Mouse (Mus musculus): ENCODE data around the gene Fam57b.

Fam57b gene

GRCm38 (mm10) chr7:126825403-126825802 lies 27.9 kb downstream of the Fam57b start:
- POLR2A ChIA-PET: interaction anchor here in 3 of 4 experiments (0.6 to 1.6 kb wide), 9 partner anchors 18 to 60 kb away, joined by 3 to 5 read pairs (median 3); partner anchors contain the start of genes Doc2a (in 1 of the 3), Fam57b (in 1 of the 3) and Taok2 (in 1 of the 3)
- CTCF ChIA-PET: interaction anchor here in 1 of 4 experiments (0.6 kb wide), 1 partner anchor 269 kb away, joined by 15 read pairs; no protein-coding TSS in a partner anchor

- ChIA-PET CTCF (interaction anchor here in 2 of 4 experiments (0.6 kb wide), 2 partner anchors 15 to 268 kb away, joined by 4 to 15 read pairs; no protein-coding TSS in a partner anchor), POLR2A (interaction anchor here in 3 of 4 experiments (0.6 to 1.5 kb wide), 6 partner anchors 17 to 59 kb away, joined by 3 to 4 read pairs (median 3); partner anchors contain the start of genes Fam57b (in 1 of the 3) and Taok2 (in 1 of the 3))
Measured at GRCm38 (mm10) chr7:126825952-126826351, 28.5 kb downstream of the Fam57b start.

GRCm38 (mm10) chr7:126831539-126831938 lies 34.1 kb downstream of the Fam57b start, which contains the start of gene 4930451I11Rik:
Gene 4930451I11Rik, minus strand, starts transcription at chr7:126831639.
- ChIA-PET CTCF (interaction anchor here (0.5 to 2.4 kb wide), 8 partner anchors 10 to 1118 kb away, joined by 3 to 12 read pairs (median 5); no protein-coding TSS in a partner anchor), POLR2A (interaction anchor here in 3 of 4 experiments (0.5 to 2.6 kb wide), 15 partner anchors 9 to 312 kb away, joined by 3 to 11 read pairs (median 7); partner anchors contain the start of genes Doc2a (in 1 of the 3), Hirip3 (in 1 of the 3), Ino80e (in 1 of the 3) and Kctd13 (in 1 of the 3))

GRCm38 (mm10) chr7:126832036-126832598 lies 34.6 kb downstream of the Fam57b start:
- ChIA-PET CTCF (interaction anchor here (0.5 to 2.4 kb wide), 28 partner anchors 10 to 1117 kb away, joined by 3 to 12 read pairs (median 4); partner anchors contain the start of gene Doc2a (in 2 of the 4)), POLR2A (interaction anchor here in 3 of 4 experiments (0.6 to 2.6 kb wide), 35 partner anchors 9 to 357 kb away, joined by 3 to 11 read pairs (median 4); partner anchors contain the start of genes AI467606 (in 1 of the 3), Hirip3 (in 1 of the 3), Ino80e (in 1 of the 3) and Kctd13 (in 1 of the 3))

GRCm38 (mm10) chr7:126833294-126833693 lies 35.8 kb downstream of the Fam57b start:
- ChIA-PET POLR2A (interaction anchor here (0.6 to 2.6 kb wide), 22 partner anchors 8 to 731 kb away, joined by 3 to 11 read pairs (median 4); partner anchors contain the start of genes AI467606 (in 1 of the 4), Hirip3 (in 1 of the 4), Ino80e (in 1 of the 4) and Sh2b1 (in 1 of the 4)), CTCF (interaction anchor here (0.6 to 2.4 kb wide), 15 partner anchors 11 to 530 kb away, joined by 3 to 12 read pairs (median 7); partner anchors contain the start of gene Doc2a (in 2 of the 4))

- ChIA-PET CTCF (no interaction called here), POLR2A (interaction anchor here in 3 of 4 experiments (0.6 to 1.5 kb wide), 5 partner anchors 9 to 251 kb away, joined by 3 to 5 read pairs (median 3); no protein-coding TSS in a partner anchor)
Measured at GRCm38 (mm10) chr7:126843276-126843675, 45.8 kb downstream of the Fam57b start.

GRCm38 (mm10) chr7:126845516-126845915 lies 48.0 kb downstream of the Fam57b start:
- ChIA-PET POLR2A (no interaction called here), CTCF (no interaction called here)

- CTCF ChIA-PET: interaction anchor here in 3 of 4 experiments (0.6 to 1.7 kb wide), 5 partner anchors 11 to 38 kb away, joined by 3 to 8 read pairs (median 4); partner anchors contain the start of genes Hirip3 (in 1 of the 3) and Ino80e (in 1 of the 3)
- POLR2A ChIA-PET: interaction anchor here in 3 of 4 experiments (0.8 to 4.1 kb wide), 13 partner anchors 9 to 80 kb away, joined by 3 to 32 read pairs (median 6); partner anchors contain the start of genes 4930451I11Rik (in 1 of the 3), Hirip3 (in 1 of the 3), Ino80e (in 1 of the 3) and Taok2 (in 1 of the 3)
Measured at GRCm38 (mm10) chr7:126847116-126847420, 49.6 kb downstream of the Fam57b start, which contains the start of gene Doc2a. Gene Doc2a, plus strand, starts transcription at chr7:126847416.

- ChIA-PET POLR2A (interaction anchor here (0.6 to 4.1 kb wide), 30 partner anchors 8 to 278 kb away, joined by 3 to 32 read pairs (median 4); partner anchors contain the start of genes Hirip3 (in 2 of the 4), Ino80e (in 2 of the 4), Taok2 (in 2 of the 4) and 4930451I11Rik (in 1 of the 4)), CTCF (interaction anchor here in 3 of 4 experiments (0.6 to 1.7 kb wide), 7 partner anchors 10 to 310 kb away, joined by 3 to 8 read pairs (median 4); partner anchors contain the start of genes Fam57b (in 1 of the 3), Hirip3 (in 1 of the 3) and Ino80e (in 1 of the 3))
Measured at GRCm38 (mm10) chr7:126847421-126848398, 50.2 kb downstream of the Fam57b start.

- POLR2A ChIA-PET: interaction anchor here (0.8 to 4.1 kb wide), 16 partner anchors 8 to 277 kb away, joined by 3 to 32 read pairs (median 4); partner anchors contain the start of genes Hirip3 (in 2 of the 4), Ino80e (in 2 of the 4), 4930451I11Rik (in 1 of the 4) and Taok2 (in 1 of the 4)
- CTCF ChIA-PET: interaction anchor here in 2 of 4 experiments (0.7 to 1.6 kb wide), 3 partner anchors 16 to 52 kb away, joined by 3 to 8 read pairs (median 4); partner anchors contain the start of gene Fam57b (in 1 of the 2)
Measured at GRCm38 (mm10) chr7:126848794-126849193, 51.3 kb downstream of the Fam57b start.

GRCm38 (mm10) chr7:126850161-126850560 lies 52.7 kb downstream of the Fam57b start:
- CTCF ChIA-PET: interaction anchor here in 1 of 4 experiments (0.6 kb wide), 1 partner anchor 63 kb away, joined by 19 read pairs; no protein-coding TSS in a partner anchor
- POLR2A ChIA-PET: interaction anchor here in 2 of 4 experiments (0.8 to 4.1 kb wide), 14 partner anchors 8 to 167 kb away, joined by 3 to 32 read pairs (median 5); partner anchors contain the start of genes Hirip3 (in 2 of the 2), Ino80e (in 2 of the 2) and Pagr1a (in 1 of the 2)

GRCm38 (mm10) chr7:126851192-126851591 lies 53.7 kb downstream of the Fam57b start:
- CTCF ChIA-PET: interaction anchor here in 1 of 4 experiments (0.6 kb wide), 1 partner anchor 344 kb away, joined by 3 read pairs; no protein-coding TSS in a partner anchor
- POLR2A ChIA-PET: interaction anchor here in 3 of 4 experiments (0.5 to 2.4 kb wide), 17 partner anchors 8 to 1039 kb away, joined by 3 to 20 read pairs (median 4); partner anchors contain the start of genes Hirip3 (in 2 of the 3), Ino80e (in 2 of the 3) and Pagr1a (in 1 of the 3)

- POLR2A ChIA-PET: interaction anchor here in 2 of 4 experiments (0.6 to 3.1 kb wide), 14 partner anchors 8 to 1463 kb away, joined by 3 to 14 read pairs (median 4); partner anchors contain the start of genes Hirip3 (in 2 of the 2), Ino80e (in 2 of the 2), Taok2 (in 2 of the 2) and Kif22 (in 1 of the 2)
- CTCF ChIA-PET: interaction anchor here in 1 of 4 experiments (0.7 kb wide), 1 partner anchor 159 kb away, joined by 3 read pairs; no protein-coding TSS in a partner anchor
Measured at GRCm38 (mm10) chr7:126853454-126853853, 56.0 kb downstream of the Fam57b start.

- POLR2A ChIA-PET: interaction anchor here in 2 of 4 experiments (0.8 to 5.8 kb wide), 12 partner anchors 8 to 187 kb away, joined by 3 to 32 read pairs (median 4); partner anchors contain the start of genes Doc2a (in 2 of the 2), Taok2 (in 2 of the 2), Kif22 (in 1 of the 2) and Tbx6 (in 1 of the 2)
Measured at GRCm38 (mm10) chr7:126855641-126856040, 58.2 kb downstream of the Fam57b start.

GRCm38 (mm10) chr7:126856741-126857420 lies 59.4 kb downstream of the Fam57b start:
- CTCF ChIA-PET: interaction anchor here (0.5 to 1.6 kb wide), 8 partner anchors 21 to 423 kb away, joined by 3 to 7 read pairs (median 3); no protein-coding TSS in a partner anchor

More at GRCm38 (mm10) chr7:126855641-126856040, 58.2 kb downstream of the Fam57b start:
- CTCF ChIA-PET: interaction anchor here in 1 of 4 experiments (1.6 kb wide), 1 partner anchor 23 kb away, joined by 4 read pairs; no protein-coding TSS in a partner anchor

More at GRCm38 (mm10) chr7:126856741-126857420, 59.4 kb downstream of the Fam57b start:
- POLR2A ChIA-PET: interaction anchor here (0.6 to 5.8 kb wide), 21 partner anchors 9 to 477 kb away, joined by 3 to 32 read pairs (median 3); partner anchors contain the start of genes Doc2a (in 3 of the 4), Taok2 (in 2 of the 4), Fam57b (in 1 of the 4) and Kif22 (in 1 of the 4)
